ENCODE assay signal across 1 mouse cellular context in the genomic region with DNA sequence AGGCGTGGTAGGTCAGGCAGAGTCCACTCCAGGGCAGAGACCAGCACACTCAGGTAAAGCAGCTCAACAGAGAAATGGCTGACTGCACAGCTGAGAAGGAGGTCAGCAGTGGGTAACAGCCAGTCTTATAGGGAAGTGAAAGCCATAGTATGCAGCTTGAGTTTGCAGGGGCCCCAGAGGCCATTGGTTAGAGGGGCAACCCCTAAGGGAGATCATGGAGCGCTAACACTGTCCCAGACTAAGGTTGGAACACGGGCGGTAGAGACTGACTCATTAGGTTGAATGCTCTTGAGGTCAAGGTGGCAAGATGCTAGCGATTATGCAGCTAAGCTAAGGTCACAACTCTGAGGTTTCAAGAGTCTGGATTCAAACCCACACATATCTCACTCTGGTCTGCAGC.
TF ChIP-seq lines count a peak whose summit lies in the region.

No protein-coding gene starts in this region.

TF ChIP-seq in CH12.LX, 34 proteins besides CTCF, POLR2A, EP300 and RAD21 (continued from another document):
- TF ChIP-seq BHLHE40 (IDR thresholded peaks at IDR 0.05; ENCODE audit: low read depth, low read length), result peak; percentile 90
- 0 out of 2 replicates have a peak, but pooled peaks have one; percentile 14 for TF ChIP-seq E2F4 (IDR thresholded peaks at IDR 0.05; ENCODE audit: insufficient replicate concordance, low read depth, low read length)
- peak; percentile 63; the same call in 1 of the 2 replicates for TF ChIP-seq JUN (IDR thresholded peaks at IDR 0.05; ENCODE audit: insufficient read depth, low read depth, low read length)
- TF ChIP-seq KAT2A (IDR thresholded peaks at IDR 0.05; ENCODE audit: insufficient replicate concordance, low read length), result 0 out of 2 replicates have a peak, but pooled peaks have one; percentile 25
